Mouse (Mus musculus): ENCODE measurements at regions not wholly inside any gene's neighbourhood (a gene's known extent, or its start where the extent isn't known, plus 50 kb on each side); places are given as distances from the start of the nearest gene placed in this dataset.
"Not testable (repeated sequence)": the region's sequence is repeated elsewhere in the genome, so short reads cannot be mapped to it uniquely, and the experiment has no call there.

DNA sequence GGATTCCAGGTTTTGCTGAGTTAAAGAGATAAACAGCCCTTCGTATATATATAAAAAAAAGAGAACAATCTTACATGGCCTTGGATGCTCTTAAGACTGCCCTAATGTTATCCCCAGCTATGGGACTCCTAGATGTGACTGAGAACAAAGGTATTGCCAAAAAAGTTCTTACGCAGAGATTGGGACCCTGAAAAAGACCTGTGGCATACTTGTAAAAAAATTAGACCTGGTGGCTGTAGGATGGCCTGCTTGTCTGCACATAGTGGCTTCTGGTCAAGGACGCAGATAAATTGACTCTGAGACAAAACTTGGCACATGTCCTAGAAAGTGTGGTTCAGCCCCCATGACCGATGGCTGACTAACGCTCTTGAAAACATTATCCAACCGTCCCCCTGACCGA, 283.1 kb downstream of the Mtrr start:
- DNase-seq (ENCODE audit: low spot score in 2 of 2), result not testable (repeated sequence)

DNA sequence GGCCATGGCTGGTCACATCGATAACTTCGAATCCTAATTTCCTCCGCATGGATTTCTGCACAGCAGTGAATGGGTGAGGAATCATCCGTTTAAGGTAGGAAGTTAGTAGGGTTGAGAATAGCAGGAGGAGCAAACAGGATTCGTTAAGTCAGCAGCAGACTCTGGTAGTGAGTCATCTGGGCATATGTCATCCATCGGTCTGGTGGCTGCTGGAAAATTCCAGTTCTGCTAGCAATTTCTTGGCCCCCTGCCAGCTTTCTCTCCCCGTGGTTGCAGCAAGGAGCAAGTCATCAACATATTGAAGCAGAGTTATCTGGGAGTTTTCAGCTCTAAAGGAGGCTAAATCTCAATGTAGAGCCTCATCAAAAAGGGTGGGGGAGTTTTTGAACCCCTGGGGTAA, 323.7 kb downstream of the Mtrr start:
- peak; percentile 47 to 63 for DNase-seq (ENCODE audit: low spot score in 2 of 2)
